Mouse (Mus musculus): Measurements from ENCODE around the gene Fam204a. TPM values are rescaled to one million over a fixed set of nuclear protein-coding genes. Genes with fewer than 3 reads are reported as not detected.

The Fam204a gene
- polyA plus RNA-seq, 1 experiment from 2014 or later, result 78.2 TPM

DNA sequence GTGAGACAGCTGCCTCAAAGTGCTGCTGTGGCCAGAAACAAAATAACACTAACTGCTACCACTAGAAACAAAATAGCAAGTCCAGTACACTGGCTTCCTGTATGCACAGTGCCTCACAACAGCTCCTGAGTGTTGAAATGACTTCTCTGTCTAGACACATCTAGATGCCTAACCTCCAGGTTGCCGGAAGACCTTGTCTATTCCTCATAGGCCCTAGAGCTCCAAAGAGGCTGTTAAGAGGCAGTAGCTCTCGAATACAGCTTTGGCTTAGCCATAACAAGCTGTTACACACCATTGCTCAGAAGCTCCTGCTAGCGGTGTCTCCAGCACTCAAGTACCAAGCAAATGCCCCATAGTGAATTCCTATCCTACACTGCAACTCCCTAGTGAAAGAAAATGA lies 76.4 kb downstream of the Fam204a start:
- no peak overlapping the region for H3K27ac ChIP-seq (ENCODE audit: low read length)
- ATAC-seq, result no peak
- H3K4me3 ChIP-seq (ENCODE audit: low read depth, low read length), result no peak overlapping the region
- H3K9ac ChIP-seq (ENCODE audit: low read depth, low read length), result no peak overlapping the region
- H3K36me3 ChIP-seq (ENCODE audit: control insufficient read depth, insufficient read depth, low read length), result no peaks in the 10 kb centered on the region
- H3K4me1 ChIP-seq (ENCODE audit: control insufficient read depth, insufficient read depth, low read length), result no peaks in the 10 kb centered on the region; the same call in 1 of the 2 replicates
- no peak overlapping the region for H3K4me2 ChIP-seq (ENCODE audit: low read length)
- WGBS, result 69% methylated on average over 3 of the region's 3 CpGs
- H3K27me3 ChIP-seq (ENCODE audit: control insufficient read depth, insufficient read depth, low read depth, low read length), result peaks cover 32% of the 10 kb centered on the region
- H3K9me3 ChIP-seq (replicated peaks; ENCODE audit: control insufficient read depth, low read length, poor library complexity, severe bottlenecking), result no peaks in the 10 kb centered on the region

DNA sequence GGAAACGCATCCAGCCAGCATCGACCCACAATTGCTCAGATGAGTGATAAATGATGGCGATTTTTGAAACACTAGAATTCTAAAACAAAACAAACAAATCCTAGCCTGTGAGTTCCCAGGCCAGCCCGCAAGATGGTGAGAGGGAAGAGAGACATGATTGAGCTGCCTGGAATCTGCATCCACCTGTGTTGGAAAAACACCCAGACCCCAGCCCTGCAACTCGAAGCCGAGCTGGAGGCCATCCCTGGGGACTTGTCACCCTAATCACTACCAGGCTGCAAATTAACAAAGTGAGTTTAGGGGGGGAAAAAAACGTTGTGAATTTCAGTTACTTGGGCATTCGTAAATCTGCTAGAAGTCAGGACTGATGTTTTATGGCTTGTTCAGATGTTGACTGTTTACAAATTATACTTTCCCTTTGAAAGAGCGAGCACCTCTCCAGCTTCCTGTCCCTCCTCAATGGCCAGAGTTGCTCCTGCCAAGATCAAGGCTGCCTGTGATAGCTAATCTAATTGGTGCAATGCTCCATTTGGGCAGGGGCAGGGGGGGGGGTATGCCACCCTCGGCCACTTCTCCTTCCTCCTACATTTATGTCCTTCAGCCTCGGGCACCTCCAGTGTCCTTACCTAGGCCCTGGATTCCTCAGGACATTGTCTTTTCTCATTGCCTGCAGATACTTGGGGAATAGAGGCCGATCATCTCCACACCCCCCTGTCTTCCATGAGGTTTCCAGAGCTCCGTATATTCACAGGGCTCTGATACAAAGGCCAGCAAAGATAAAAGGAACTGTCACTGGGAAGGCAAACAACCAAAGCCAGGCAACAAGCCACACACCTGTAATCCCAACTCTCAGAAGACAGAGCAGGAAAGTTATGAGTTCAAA lies 77.2 kb downstream of the Fam204a start:
- Histone ChIP-seq H3K27me3 (ENCODE audit: control insufficient read depth, insufficient read depth, low read depth, low read length) (peaks cover 37% of the 10 kb centered on the region), H3K27ac (ENCODE audit: low read length) (no peak overlapping the region), H3K36me3 (ENCODE audit: control insufficient read depth, insufficient read depth, low read length) (no peaks in the 10 kb centered on the region), H3K4me2 (ENCODE audit: low read length) (no peak overlapping the region), H3K4me1 (ENCODE audit: control insufficient read depth, insufficient read depth, low read length) (peaks cover 2% of the 10 kb centered on the region; the same call in 1 of the 2 replicates), H3K9me3 (replicated peaks; ENCODE audit: control insufficient read depth, low read length, poor library complexity, severe bottlenecking) (no peaks in the 10 kb centered on the region), H3K9ac (ENCODE audit: low read depth, low read length) (no peak overlapping the region), H3K4me3 (ENCODE audit: low read depth, low read length) (no peak overlapping the region)
- ATAC-seq, result no peak
- WGBS, result 37% methylated on average over 13 of the region's 13 CpGs

Other genes with a start within 250 kb of the Fam204a start
- 0.39 and 0.60 TPM in 2 replicates for gene Prlhr, start 241.6 kb upstream of the Fam204a start, polyA plus RNA-seq (2015; fragmentation: Nextera tagmentation; extraction: Ambion mirVana)